In genomic region chr14:49234788-49235515, GRCm38 (mm10) we compare ENCODE assay signal across 9 mouse cellular contexts. TPM values are rescaled to one million over a fixed set of nuclear protein-coding genes. Genes with fewer than 3 reads are reported as not detected.
DNase-seq lines count a peak whose midpoint lies in the region; ATAC-seq lines count a peak whose summit lies in the region.
"Had no signal": no experiment of that assay in that cellular context is flagged by ENCODE, and none has a peak within 500 bp of the region (broad histone marks: within the 10 kb centered on the region; RNA-seq: fewer than 3 reads in every experiment).

No protein-coding gene starts in this region.

- peak; percentile 75 for ATAC-seq in megakaryocyte, adult 5-6 weeks (ENCODE audit: poor library complexity, severe bottlenecking)

- intact Hi-C loops in gastrocnemius, postnatal 36 days (cut with DNase I), result loop anchor here (5.0 to 10.0 kb wide), 2 partner anchors 500 to 552 kb away; no protein-coding TSS in a partner anchor

- peak; percentile 9 for DNase-seq in gastrocnemius, adult 18-20 months (ENCODE audit: low spot score)
- DNase-seq in gastrocnemius, postnatal 36 days, result no peak
- peak; percentile 52 for DNase-seq in testis, postnatal 10 days (ENCODE audit: low spot score)
- DNase-seq in testis, postnatal 14 days (ENCODE audit: low spot score), result no peak
- DNase-seq in cerebellum, postnatal 10 days, result peak; percentile 68 to 71
- DNase-seq in kidney, adult 8-10 months, result peak; percentile 33 to 39
- DNase-seq in thymus, postnatal 14 days, result peak; percentile 77

RNA-seq across cellular contexts. Expression of gene ccdc198, which starts 10.3 kb away (rescaled TPM):
- not detected for total RNA-seq in gastrocnemius, adult 18-20 months (2021)
- not detected for total RNA-seq in gastrocnemius, postnatal 36 days (2021)
- total RNA-seq in megakaryocyte, adult 5-6 weeks (2015), result not detected in 2 replicates
- not detected in 2 replicates for total RNA-seq in megakaryocyte, adult 5-6 weeks (2017)
- total RNA-seq: left cerebral cortex, postnatal 25 days had no signal

Comparison
In these comparisons a context has a peak if more than half of its experiments do, and no peak if none do; other contexts are left out.
1. DNase-seq: peak in gastrocnemius, adult 18-20 months (single experiment), testis, postnatal 10 days (single experiment), cerebellum, postnatal 10 days (2 of 2), kidney, adult 8-10 months (2 of 2) and thymus, postnatal 14 days (single experiment); none in gastrocnemius, postnatal 36 days (0 of 2) and testis, postnatal 14 days (single experiment).